Mouse (Mus musculus) megakaryocyte, embryonic 14.5 days (primary cell): ENCODE results near the gene Stpg1.

Experiments
- FLI1 ChIP-seq: IDR thresholded peaks from 2 replicates; pipeline ENCODE4 v1.6.1; 2012; ENCODE audit warnings: low read length, inconsistent platforms, mixed read lengths
- GATA1 ChIP-seq: IDR thresholded peaks from 3 replicates; pipeline ENCODE4 v1.6.1; 2012; ENCODE audit warnings: mixed read lengths, low read length, inconsistent platforms, borderline replicate concordance

GRCm38 (mm10) chr4:135486352-135486751, 8.2 kb upstream of the Stpg1 start:
- no peak for TF ChIP-seq GATA1
- no peak for TF ChIP-seq FLI1
